Mouse (Mus musculus) frontal cortex, postnatal 10 days (tissue): Measurements from ENCODE around the gene Slc35f2.

Experiments
- DNase-seq, 2 experiments: peaks; one replicate each; pipeline ENCODE4 v3.0.0; 2022; ENCODE audit warnings: low spot score in 2 of 2, mixed read lengths in 1 of 2

The Slc35f2 gene

GRCm38 (mm10) chr9:53829081-53829865 lies 57.9 kb downstream of the Slc35f2 start:
- peak in 1 of 2 experiments; percentile 51 for DNase-seq

GRCm38 (mm10) chr9:53829866-53830209 lies 58.5 kb downstream of the Slc35f2 start:
- peak in 1 of 2 experiments; percentile 18 for DNase-seq

- no peak for DNase-seq
Observed at GRCm38 (mm10) chr9:53835039-53835438, 63.7 kb downstream of the Slc35f2 start.

GRCm38 (mm10) chr9:53835976-53836375 lies 64.6 kb downstream of the Slc35f2 start:
- DNase-seq = no peak

- DNase-seq = no peak
Observed at GRCm38 (mm10) chr9:53838816-53839215, 67.5 kb downstream of the Slc35f2 start.

GRCm38 (mm10) chr9:53848548-53848947 lies 77.2 kb downstream of the Slc35f2 start:
- no peak for DNase-seq

GRCm38 (mm10) chr9:53849864-53850263 lies 78.5 kb downstream of the Slc35f2 start, which contains the start of gene Sln:
Gene Sln (plus strand): TSS chr9:53850164.
- DNase-seq = no peak

- no peak for DNase-seq
Observed at GRCm38 (mm10) chr9:53852158-53852557, 80.8 kb downstream of the Slc35f2 start.

- DNase-seq = no peak
Observed at GRCm38 (mm10) chr9:53853672-53854071, 82.3 kb downstream of the Slc35f2 start.

GRCm38 (mm10) chr9:53854525-53854924 lies 83.2 kb downstream of the Slc35f2 start:
- no peak for DNase-seq

GRCm38 (mm10) chr9:53857864-53858263 lies 86.5 kb downstream of the Slc35f2 start:
- DNase-seq = no peak
